Mouse (Mus musculus) liver, embryonic 14.5 days (tissue): ENCODE measurements around the gene Lmtk2. TPM values are rescaled to one million over a fixed set of nuclear protein-coding genes. Genes with fewer than 3 reads are reported as not detected.

ENCODE experiments used
- ATAC-seq: fragments of 200-750 bp; cut with Nextera tagmentation; 2 replicates; pipeline ENCODE4 v1.8.0; 2017; ENCODE audit warnings: moderate number of reproducible peaks, mild to moderate bottlenecking, moderate library complexity; ENCODE audit not compliant: insufficient read depth
- DNase-seq, 3 experiments: peaks; one replicate each; pipeline ENCODE4 v3.0.0-alpha.2; 2012 to 2013; ENCODE audit warnings: low read depth in 3 of 3, low spot score in 3 of 3
- H3K27ac ChIP-seq: fragments of 300-500 bp; sonication (generic); 2 replicates; pipeline ENCODE4 v1.5.1; 2014; ENCODE audit warnings: moderate library complexity, mild to moderate bottlenecking, control low read depth, inconsistent platforms
- H3K27me3 ChIP-seq: fragments of 300-500 bp; sonication (generic); 2 replicates; pipeline ENCODE4 v1.6.1; 2014; ENCODE audit warnings: mild to moderate bottlenecking, low read length, moderate library complexity; ENCODE audit not compliant: control insufficient read depth, insufficient read depth
- H3K36me3 ChIP-seq: fragments of 300-500 bp; sonication (generic); replicated peaks from 2 replicates; pipeline ENCODE4 v1.6.1; 2014; ENCODE audit warnings: low read depth; ENCODE audit not compliant: control insufficient read depth, insufficient read depth
- H3K4me1 ChIP-seq, 2 experiments: fragments of 200-500 bp in 1 of 2; fragments of 300-500 bp in 1 of 2; sonication (generic) in 1 of 2; replicated peaks; 2 replicates each; pipeline ENCODE4 v1.6.1; 2012 to 2014; ENCODE audit warnings: antibody characterized with exemption in 1 of 2, inconsistent platforms in 1 of 2, low read length in 1 of 2; ENCODE audit not compliant: control insufficient read depth in 2 of 2, insufficient read depth in 2 of 2
- H3K4me2 ChIP-seq: fragments of 300-500 bp; sonication (generic); 2 replicates; pipeline ENCODE4 v1.6.1; 2014; ENCODE audit warnings: low read depth, mild to moderate bottlenecking, control low read depth, moderate library complexity
- H3K4me3 ChIP-seq, 2 experiments: fragments of 200-500 bp in 1 of 2; fragments of 300-500 bp in 1 of 2; sonication (generic) in 1 of 2; 2 replicates each; pipeline ENCODE4 v1.5.1; 2012 to 2014; ENCODE audit warnings: low read depth in 2 of 2, low read length in 2 of 2, mild to moderate bottlenecking in 2 of 2, control low read depth in 1 of 2, inconsistent platforms in 1 of 2, moderate library complexity in 1 of 2; ENCODE audit not compliant: insufficient read depth in 1 of 2
- H3K9ac ChIP-seq: fragments of 300-500 bp; sonication (generic); replicated peaks from 2 replicates; pipeline ENCODE4 v1.6.1; 2014; ENCODE audit warnings: mild to moderate bottlenecking, control low read depth, moderate library complexity
- H3K9me3 ChIP-seq: fragments of 300-500 bp; sonication (generic); 2 replicates; pipeline ENCODE4 v1.6.1; 2016; ENCODE audit warnings: low read length, mixed read lengths; ENCODE audit not compliant: control insufficient read depth
- CTCF ChIP-seq: IDR thresholded peaks from 2 replicates; pipeline ENCODE4 v1.5.1; 2016; ENCODE audit warnings: antibody characterized with exemption, low read depth, control low read depth
- EP300 ChIP-seq: IDR thresholded peaks from 2 replicates; pipeline ENCODE4 v1.6.1; 2016; ENCODE audit warnings: antibody characterized with exemption, low read depth
- WGBS: fragments of 180-500 bp; shearing (Covaris S2); extraction: QIAGEN DNeasy Blood & Tissue Kit; methylation state at CpG from one replicate; pipeline ENCODE4 v1.1.7; 2014; ENCODE audit not compliant: insufficient replicate concordance; 5-methylcytosine and 5-hydroxymethylcytosine counted together
- polyA plus RNA-seq, 2 experiments: library from polyadenylated mRNA; depleted of rRNA in 1 of 2; stranded (reverse) in 1 of 2; unstranded in 1 of 2; fragments of >200 nt; fragmentation: Nextera tagmentation in 1 of 2; extraction: Ambion mirVana in 1 of 2; gene quantifications; 2 replicates each; pipeline versions ENCODE4 v1.2.1 to v1.2.3; 2012 to 2014

Lmtk2 gene
- polyA plus RNA-seq, 2 experiments = 1.5 to 2.9 TPM

GRCm38 (mm10) chr5:144195567-144195966 lies 95.3 kb downstream of the Lmtk2 start:
- Histone ChIP-seq H3K27ac (no peak overlapping the region), H3K9ac (no peak overlapping the region), H3K4me1 (no peaks in the 10 kb centered on the region), H3K4me3 (no peak overlapping the region), H3K27me3 (no peaks in the 10 kb centered on the region), H3K36me3 (no peaks in the 10 kb centered on the region), H3K4me2 (no peak overlapping the region), H3K9me3 (no peaks in the 10 kb centered on the region)
- DNase-seq = no peak
- 74% methylated on average over 8 of the region's 8 CpGs for WGBS
- no peak for ATAC-seq
- TF ChIP-seq CTCF (no peak), EP300 (no peak)

GRCm38 (mm10) chr5:144200616-144201015 lies 100.4 kb downstream of the Lmtk2 start:
- WGBS = 83% methylated on average over 11 of the region's 11 CpGs
- no peak for ATAC-seq

GRCm38 (mm10) chr5:144202430-144202829 lies 102.2 kb downstream of the Lmtk2 start:
- 80% methylated on average over 6 of the region's 6 CpGs for WGBS
- H3K27ac ChIP-seq = no peak overlapping the region
- no peak overlapping the region for H3K4me3 ChIP-seq
- no peaks in the 10 kb centered on the region for H3K9me3 ChIP-seq
- no peak overlapping the region for H3K9ac ChIP-seq
- TF ChIP-seq CTCF = peak; percentile 52
- no peak for TF ChIP-seq EP300
- no peak overlapping the region for H3K4me2 ChIP-seq
- no peaks in the 10 kb centered on the region for H3K4me1 ChIP-seq
- DNase-seq (no peak), ATAC-seq (no peak)
- no peaks in the 10 kb centered on the region for H3K36me3 ChIP-seq
- no peaks in the 10 kb centered on the region for H3K27me3 ChIP-seq

More at GRCm38 (mm10) chr5:144200616-144201015, 100.4 kb downstream of the Lmtk2 start:
- H3K27ac ChIP-seq = no peak overlapping the region
- no peak for DNase-seq
- H3K36me3 ChIP-seq = no peaks in the 10 kb centered on the region
- H3K27me3 ChIP-seq = no peaks in the 10 kb centered on the region
- H3K4me2 ChIP-seq = no peak overlapping the region
- H3K9ac ChIP-seq = no peak overlapping the region
- TF ChIP-seq CTCF (no peak), EP300 (no peak)
- H3K4me1 ChIP-seq = no peaks in the 10 kb centered on the region
- H3K9me3 ChIP-seq = no peaks in the 10 kb centered on the region
- H3K4me3 ChIP-seq = no peak overlapping the region

GRCm38 (mm10) chr5:144203398-144203959 lies 103.2 kb downstream of the Lmtk2 start:
- 77% methylated on average over 10 of the region's 10 CpGs for WGBS

GRCm38 (mm10) chr5:144204303-144204702 lies 104.1 kb downstream of the Lmtk2 start:
- H3K9ac ChIP-seq = no peak overlapping the region
- WGBS = 72% methylated on average over 12 of the region's 12 CpGs
- H3K9me3 ChIP-seq = no peaks in the 10 kb centered on the region
- H3K27me3 ChIP-seq = no peaks in the 10 kb centered on the region
- H3K36me3 ChIP-seq = no peaks in the 10 kb centered on the region
- no peak overlapping the region for H3K4me2 ChIP-seq
- DNase-seq (no peak), ATAC-seq (no peak)
- H3K4me3 ChIP-seq = no peak overlapping the region
- H3K27ac ChIP-seq = no peak overlapping the region
- TF ChIP-seq EP300 (no peak), CTCF (no peak)
- H3K4me1 ChIP-seq = no peaks in the 10 kb centered on the region

More at GRCm38 (mm10) chr5:144203398-144203959, 103.2 kb downstream of the Lmtk2 start:
- H3K27me3 ChIP-seq = no peaks in the 10 kb centered on the region
- H3K27ac ChIP-seq = no peak overlapping the region
- no peaks in the 10 kb centered on the region for H3K36me3 ChIP-seq
- ATAC-seq (no peak), DNase-seq (no peak)
- H3K4me3 ChIP-seq = no peak overlapping the region
- H3K4me1 ChIP-seq = no peaks in the 10 kb centered on the region
- no peak overlapping the region for H3K9ac ChIP-seq
- no peaks in the 10 kb centered on the region for H3K9me3 ChIP-seq
- TF ChIP-seq CTCF (no peak), EP300 (no peak)
- H3K4me2 ChIP-seq = no peak overlapping the region
